Mouse (Mus musculus): ENCODE measurements at regions not wholly inside any gene's neighbourhood (a gene's known extent, or its start where the extent isn't known, plus 50 kb on each side); places are given as distances from the start of the nearest gene placed in this dataset.

DNA sequence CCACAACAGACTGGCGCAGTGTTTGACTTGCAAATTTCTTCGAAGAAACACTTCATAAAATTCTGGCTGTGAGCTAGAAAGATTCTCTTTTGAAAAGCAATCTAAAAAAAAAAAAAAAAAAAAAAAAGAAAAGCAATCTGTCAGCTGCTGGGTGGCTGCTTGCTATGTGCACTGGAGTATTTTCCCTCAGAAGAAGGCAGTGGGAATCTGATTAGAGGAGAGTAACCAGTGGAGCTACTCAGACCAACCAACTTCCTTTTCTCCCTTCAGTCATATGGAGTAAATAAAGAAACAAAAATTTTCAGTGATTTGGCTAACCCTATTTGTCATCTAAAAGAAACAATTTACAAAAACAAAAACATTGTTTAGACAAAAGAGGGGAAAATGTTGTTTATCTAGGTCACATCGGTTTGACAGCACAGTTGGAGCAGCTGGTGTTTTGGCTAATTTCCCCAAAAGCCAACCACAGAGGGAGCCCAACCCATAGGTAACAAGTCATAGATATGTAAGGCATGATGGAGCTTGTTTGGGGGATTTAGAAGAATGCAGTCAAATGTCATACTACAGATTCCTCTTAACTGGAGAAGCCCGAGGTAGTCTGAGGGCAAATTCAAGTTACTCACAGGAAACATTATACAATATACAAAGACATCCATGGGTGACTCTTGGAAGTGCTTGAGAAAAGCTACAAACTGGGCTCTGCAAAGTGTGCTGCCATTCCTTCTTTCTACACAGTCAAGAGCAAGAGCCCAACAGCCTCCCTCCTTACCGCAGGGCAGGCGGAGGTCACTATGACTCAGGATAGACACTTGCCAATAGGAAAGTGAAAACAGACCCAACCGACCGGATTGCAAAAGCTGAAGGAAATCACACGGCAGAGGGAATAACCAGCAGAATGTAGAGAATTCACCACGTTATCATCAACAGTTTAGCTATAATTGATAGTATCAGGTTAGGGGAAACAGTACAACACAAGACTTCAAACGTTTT, 124.1 kb upstream of the Ghr start:
- TF ChIP-seq POLR2A (IDR thresholded peaks at IDR 0.05; ENCODE audit: low read depth, low read length) (no peak), CTCF (conservative IDR thresholded peaks at IDR 0.05; ENCODE audit: insufficient read depth, insufficient read length, low read depth, low read length) (no peak)

Measured in kidney, adult 2 months (tissue).